8 mouse cellular contexts compared by ENCODE assay signal in the genomic region with DNA sequence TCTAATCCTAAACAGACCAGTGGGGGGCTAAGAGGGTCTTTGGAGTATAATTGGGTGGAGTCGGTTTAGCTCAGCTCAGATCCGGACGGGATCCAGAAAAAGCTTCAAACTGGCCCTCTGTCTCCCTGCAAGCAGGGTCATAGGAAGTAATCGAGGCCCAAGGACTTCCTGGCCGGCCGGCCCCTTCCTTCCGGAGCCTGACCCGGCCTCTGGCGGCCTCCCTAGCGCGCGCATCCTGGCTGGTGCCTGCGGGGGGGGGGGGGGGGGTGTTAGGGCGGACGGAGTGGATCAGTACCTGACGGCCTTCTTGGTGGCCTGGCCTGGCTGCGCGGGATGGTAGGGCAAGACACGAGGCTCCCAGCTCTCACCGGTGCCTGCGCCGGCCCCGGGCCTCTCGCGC. TPM values are rescaled to one million over a fixed set of nuclear protein-coding genes. Genes with fewer than 3 reads are reported as not detected.
DNase-seq lines count a peak whose midpoint lies in the region; ATAC-seq and TF ChIP-seq lines count a peak whose summit lies in the region.

No protein-coding gene starts in this region.

- no peak; the same call in 1 of the 2 replicates for ATAC-seq in cerebellum, adult (ENCODE audit: insufficient number of reproducible peaks, low FRiP score, low TSS enrichment)
- peak; percentile 20; the same call in 1 of the 2 replicates for ATAC-seq in heart, embryonic 11.5 days (replicated peaks; ENCODE audit: insufficient number of reproducible peaks, low FRiP score, low TSS enrichment)

- peak overlapping the region; percentile 85 for H3K4me3 ChIP-seq in cerebellum, adult 2 months (replicated peaks; ENCODE audit: insufficient read depth, low read depth, low read length)
- H3K4me3 ChIP-seq in heart, embryonic 11.5 days (ENCODE audit: low read depth, low read length) = peak overlapping the region; percentile 90

- H3K27me3 ChIP-seq in cerebellum, adult 2 months (ENCODE audit: control insufficient read depth, insufficient read depth, low read length) = no peaks in the 10 kb centered on the region
- peaks cover 43% of the 10 kb centered on the region for H3K27me3 ChIP-seq in heart, embryonic 11.5 days (ENCODE audit: control insufficient read depth, insufficient read depth, low read length)

- H3K9me3 ChIP-seq in heart, embryonic 11.5 days (replicated peaks; ENCODE audit: control insufficient read depth, low read length) = no peaks in the 10 kb centered on the region

- WGBS in cerebellum, adult 2 months = 1% methylated on average over 24 of the region's 25 CpGs
- under 1% methylated on average over 20 of the region's 25 CpGs for WGBS in heart, embryonic 11.5 days (ENCODE audit: insufficient replicate concordance)

- TF ChIP-seq POLR2A in cerebellum, adult 2 months (IDR thresholded peaks at IDR 0.05; ENCODE audit: borderline replicate concordance, insufficient read depth, low read length) = no peak

- intact Hi-C loops in left cerebral cortex, postnatal 36 days (cut with DNase I) = loop anchor here (2.0 kb wide), 2 partner anchors 80 to 118 kb away; no protein-coding TSS in a partner anchor

- H3K4me1 ChIP-seq in cerebellum, adult 2 months (ENCODE audit: control insufficient read depth, insufficient read depth, low read length) = peaks cover 15% of the 10 kb centered on the region
- peaks cover 27% of the 10 kb centered on the region for H3K4me1 ChIP-seq in heart, embryonic 11.5 days (ENCODE audit: control insufficient read depth, insufficient read depth, low read length)

- peaks cover 22% of the 10 kb centered on the region for H3K36me3 ChIP-seq in heart, embryonic 11.5 days (ENCODE audit: control insufficient read depth, insufficient read depth, low read length)

- TF ChIP-seq CTCF in cerebellum, adult 2 months (IDR thresholded peaks at IDR 0.05; ENCODE audit: borderline replicate concordance, insufficient read depth, low read depth, low read length) = no peak

- peak overlapping the region; percentile 83 for H3K4me2 ChIP-seq in heart, embryonic 11.5 days

- H3K27ac ChIP-seq in cerebellum, adult 2 months (ENCODE audit: insufficient read depth, low read length) = peak overlapping the region; percentile 92; the same call in 1 of the 2 replicates
- peak overlapping the region; percentile 82 for H3K27ac ChIP-seq in heart, embryonic 11.5 days (ENCODE audit: low read depth, low read length)

- H3K9ac ChIP-seq in heart, embryonic 11.5 days (ENCODE audit: low read depth, low read length) = peak overlapping the region; percentile 77

- DNase-seq in cerebellum, adult 2 months = peak in 1 of 2 experiments; percentile 52
- peak; percentile 66 for DNase-seq in adrenal gland, postnatal 10 days
- DNase-seq in kidney, postnatal 10 days = peak; percentile 77
- DNase-seq in lung, postnatal 4 days = peak; percentile 59 to 82
- DNase-seq in left cerebral cortex, postnatal 36 days (ENCODE audit: low spot score in 2 of 2) = no peak
- no peak for DNase-seq in thymus, postnatal 36 days

RNA-seq across cellular contexts. Expression of a gene that starts 0.6 kb away (rescaled TPM):
- 88.3 and 92.6 TPM in 2 replicates for polyA plus RNA-seq in cerebellum, adult 2 months (2012; rRNA removed)
- 10 to 100 TPM; 36.9 to 43.6 TPM for total RNA-seq in adrenal gland, postnatal 10 days (2021)
- polyA plus RNA-seq in heart, embryonic 11.5 days (2014; fragmentation: Nextera tagmentation; extraction: Ambion mirVana) = 21.4 and 24.6 TPM in 2 replicates
- 10 to 100 TPM; 75.3 to 86.3 TPM for total RNA-seq in left cerebral cortex, postnatal 36 days (2021)

RNA-seq across cellular contexts. Expression of a gene that starts 0.8 kb away (rescaled TPM):
- 41.3 and 46.6 TPM in 2 replicates for polyA plus RNA-seq in cerebellum, adult 2 months (2012; rRNA removed)
- 1 to 10 TPM; 2.5 to 3.8 TPM for total RNA-seq in adrenal gland, postnatal 10 days (2021)
- polyA plus RNA-seq in heart, embryonic 11.5 days (2014; fragmentation: Nextera tagmentation; extraction: Ambion mirVana) = 0.14 and 0.54 TPM in 2 replicates
- 100 to 1,000 TPM in 1 of 2 experiments, 10 to 100 TPM in 1; 94.2 to 105 TPM for total RNA-seq in left cerebral cortex, postnatal 36 days (2021)

RNA-seq across cellular contexts. Expression of a gene that starts 27.8 kb away (rescaled TPM):
- 41.1 and 44.0 TPM in 2 replicates for polyA plus RNA-seq in cerebellum, adult 2 months (2012; rRNA removed)
- 100 to 1,000 TPM in 1 of 2 experiments, 10 to 100 TPM in 1; 95.2 to 118 TPM for total RNA-seq in adrenal gland, postnatal 10 days (2021)
- 98.8 and 102 TPM in 2 replicates for polyA plus RNA-seq in heart, embryonic 11.5 days (2014; fragmentation: Nextera tagmentation; extraction: Ambion mirVana)
- 10 to 100 TPM; 25.4 to 33.2 TPM for total RNA-seq in left cerebral cortex, postnatal 36 days (2021)

RNA-seq across cellular contexts. Expression of a gene that starts 28.3 kb away (rescaled TPM):
- 2.1 and 2.8 TPM in 2 replicates for polyA plus RNA-seq in cerebellum, adult 2 months (2012; rRNA removed)
- total RNA-seq in adrenal gland, postnatal 10 days (2021) = 1 to 10 TPM; 2.5 to 3.3 TPM
- 0.11 TPM in 2 replicates for polyA plus RNA-seq in heart, embryonic 11.5 days (2014; fragmentation: Nextera tagmentation; extraction: Ambion mirVana)
- 10 to 100 TPM; 13.2 to 15.7 TPM for total RNA-seq in left cerebral cortex, postnatal 36 days (2021)

RNA-seq across cellular contexts. Expression of a gene that starts 28.4 kb away (rescaled TPM):
- polyA plus RNA-seq in cerebellum, adult 2 months (2012; rRNA removed) = 64.7 and 68.6 TPM in 2 replicates
- 10 to 100 TPM; 47.4 to 78.9 TPM for total RNA-seq in adrenal gland, postnatal 10 days (2021)
- polyA plus RNA-seq in heart, embryonic 11.5 days (2014; fragmentation: Nextera tagmentation; extraction: Ambion mirVana) = 4.0 and 4.8 TPM in 2 replicates
- 10 to 100 TPM; 18.6 to 30.8 TPM for total RNA-seq in left cerebral cortex, postnatal 36 days (2021)

Comparison
In these comparisons a context has a peak if more than half of its experiments do, and no peak if none do; other contexts are left out.
1. DNase-seq: peak in adrenal gland, postnatal 10 days (single experiment), kidney, postnatal 10 days (single experiment) and lung, postnatal 4 days (2 of 2); none in left cerebral cortex, postnatal 36 days (0 of 2) and thymus, postnatal 36 days (0 of 2).
2. RNA of a gene that starts 0.8 kb away (total RNA-seq): 94.2 to 105 TPM in left cerebral cortex, postnatal 36 days; 2.5 to 3.8 TPM in adrenal gland, postnatal 10 days; every median in the first group is over 10 times any median in the second.